9 mouse cellular contexts compared by ENCODE assay signal in genomic region chr17:15787036-15787435, GRCm38 (mm10). TPM values are rescaled to one million over a fixed set of nuclear protein-coding genes. Genes with fewer than 3 reads are reported as not detected.
DNase-seq lines count a peak whose midpoint lies in the region; ATAC-seq and TF ChIP-seq lines count a peak whose summit lies in the region.
"Had no signal": no experiment of that assay in that cellular context is flagged by ENCODE, and none has a peak within 500 bp of the region (broad histone marks: within the 10 kb centered on the region; RNA-seq: fewer than 3 reads in every experiment).

No protein-coding gene starts in this region.

- H3K27ac ChIP-seq in left cerebral cortex, adult 2 months = no peak overlapping the region
- H3K27ac ChIP-seq: lung, embryonic 15.5 days had no signal

- DNase-seq in cerebellum, postnatal 10 days = peak; percentile 60 to 86
- no peak for DNase-seq in left cerebral cortex, adult 2 months (ENCODE audit: extremely low spot score in 1 of 2, low spot score in 2 of 2)
- no peak for DNase-seq in left cerebral cortex, adult 9 months (ENCODE audit: low spot score in 2 of 2)
- DNase-seq in B cell, adult 2 months = peak; percentile 46 to 59
- DNase-seq in c-Kit-positive CD71-positive TER-119-negative erythroid progenitor cells, embryonic 14.5 days (ENCODE audit: low read depth) = peak; percentile 22
- peak; percentile 68 for DNase-seq in naive thymus-derived CD4-positive, alpha-beta T cell, adult 2 months (ENCODE audit: low read depth)
- DNase-seq in frontal cortex, postnatal 10 days (ENCODE audit: low spot score in 2 of 2) = no peak

- intact Hi-C loops in left cerebral cortex, adult 2 months (cut with DNase I) = loop anchor here (5.0 kb wide), 2 partner anchors 1115 to 1140 kb away; no protein-coding TSS in a partner anchor

- no peak for ATAC-seq in cerebellum, adult (ENCODE audit: insufficient number of reproducible peaks, low FRiP score, low TSS enrichment)

- TF ChIP-seq CTCF in left cerebral cortex, adult 2 months (IDR thresholded peaks at IDR 0.05) = peak; percentile 87

- H3K4me3 ChIP-seq in left cerebral cortex, adult 2 months = no peak overlapping the region
- H3K4me3 ChIP-seq: lung, embryonic 15.5 days had no signal

RNA-seq across cellular contexts. Expression of gene Rgmb, which starts 43.8 kb away (rescaled TPM):
- 10 to 100 TPM; 71.0 to 75.1 TPM for total RNA-seq in left cerebral cortex, adult 2 months (2021)

Comparison
In these comparisons a context has a peak if more than half of its experiments do, and no peak if none do; other contexts are left out.
1. DNase-seq: peak in cerebellum, postnatal 10 days (2 of 2), B cell, adult 2 months (2 of 2), c-Kit-positive CD71-positive TER-119-negative erythroid progenitor cells, embryonic 14.5 days (single experiment) and naive thymus-derived CD4-positive, alpha-beta T cell, adult 2 months (single experiment); none in left cerebral cortex, adult 2 months (0 of 2), left cerebral cortex, adult 9 months (0 of 2) and frontal cortex, postnatal 10 days (0 of 2).